Mouse (Mus musculus): ENCODE data around the gene Igf2r. TPM values are rescaled to one million over a fixed set of nuclear protein-coding genes. Genes with fewer than 3 reads are reported as not detected.

The Igf2r gene
- total and polyA plus RNA-seq, 2 experiments from 2014 or later: 4.6 to 36.0 TPM

DNA sequence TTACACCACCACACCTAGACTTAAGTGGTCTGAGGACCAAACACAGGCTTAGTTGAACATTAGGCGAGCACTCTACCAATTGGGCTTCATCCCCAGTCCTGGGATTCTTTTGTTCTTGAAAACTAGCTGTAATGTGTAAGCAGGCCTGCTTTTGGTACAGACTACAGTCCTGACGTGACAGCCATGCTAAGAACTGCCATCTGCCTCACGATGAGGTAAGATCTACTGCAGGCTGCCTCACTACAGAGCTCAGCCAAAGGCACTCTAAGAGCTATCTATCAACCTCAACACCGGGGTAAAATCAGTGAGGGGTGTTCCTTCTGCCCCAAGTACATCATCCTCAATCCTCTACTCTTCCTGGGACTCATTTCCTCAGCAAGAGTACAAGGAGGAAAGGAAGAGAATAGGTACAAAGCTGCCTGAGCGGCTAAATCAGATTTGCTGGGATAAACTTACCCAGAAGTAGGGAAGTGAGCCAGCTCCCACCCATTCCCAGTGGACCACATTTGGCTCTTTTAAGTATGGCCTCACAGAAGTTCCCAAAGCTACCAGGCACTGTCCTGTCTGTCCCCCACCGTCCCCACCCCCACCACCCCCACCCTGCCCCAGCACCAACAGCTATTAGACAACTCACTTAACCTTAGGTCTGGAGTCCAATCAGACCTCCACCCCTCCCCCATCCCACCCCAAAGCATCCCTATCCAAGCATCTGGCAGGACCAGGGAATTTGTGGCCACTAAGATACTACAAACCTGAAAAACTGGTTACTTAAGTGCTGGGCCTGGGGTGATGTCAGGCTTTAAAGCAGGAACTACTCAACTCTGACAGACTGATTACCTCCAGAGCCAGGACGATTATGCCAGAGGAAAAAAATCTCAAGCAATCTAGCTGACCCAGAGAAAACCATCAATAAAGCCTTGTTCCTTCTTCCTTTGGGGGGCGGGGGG is 19.8 kb downstream of the Igf2r start:
- Histone ChIP-seq H3K9ac (no peak overlapping the region), H3K4me3 (ENCODE audit: low read depth, low read length) (no peak overlapping the region), H3K9me3 (ENCODE audit: low read length) (no peaks in the 10 kb centered on the region), H3K4me2 (ENCODE audit: low read depth) (no peak overlapping the region), H3K27ac (ENCODE audit: low read depth, low read length) (peak overlapping the region; percentile 50; the same call in 1 of the 2 replicates), H3K36me3 (ENCODE audit: insufficient read depth) (peaks cover 12% of the 10 kb centered on the region), H3K4me1 (ENCODE audit: insufficient read depth) (peaks cover 4% of the 10 kb centered on the region; the same call in 1 of the 2 replicates), H3K27me3 (ENCODE audit: insufficient read depth, low read length) (no peaks in the 10 kb centered on the region)
- peak; percentile 87 for ATAC-seq
- peak; percentile 42 for DNase-seq
- 35% methylated on average over 8 of the region's 8 CpGs for WGBS
- no peak for TF ChIP-seq CTCF (IDR thresholded peaks at IDR 0.05; ENCODE audit: low read depth)

DNA sequence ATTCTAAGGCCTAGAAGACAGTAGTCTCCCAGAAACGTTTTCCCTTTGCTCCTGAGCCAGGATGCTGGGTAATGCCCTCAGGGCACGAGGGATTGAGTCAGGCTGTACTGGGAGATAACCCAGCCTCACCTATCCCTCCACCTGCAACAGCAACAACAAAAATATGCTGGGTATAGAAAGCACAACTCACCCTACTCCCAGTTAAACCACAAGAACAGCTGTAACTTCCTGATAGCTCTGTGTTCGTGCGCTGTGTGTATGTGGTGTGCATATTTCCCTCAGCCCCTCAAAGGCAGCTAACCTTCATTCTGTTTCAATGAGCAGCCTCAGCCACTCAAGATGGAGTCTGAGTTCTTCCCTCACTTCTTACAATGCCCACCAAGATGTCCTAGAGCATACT is 23.7 kb downstream of the Igf2r start:
- Histone ChIP-seq H3K9me3 (ENCODE audit: low read length) (peaks cover 13% of the 10 kb centered on the region), H3K27me3 (ENCODE audit: insufficient read depth, low read length) (no peaks in the 10 kb centered on the region), H3K27ac (ENCODE audit: low read depth, low read length) (no peak overlapping the region), H3K4me1 (ENCODE audit: insufficient read depth) (peaks cover 4% of the 10 kb centered on the region; the same call in 1 of the 2 replicates), H3K4me3 (ENCODE audit: low read depth, low read length) (no peak overlapping the region), H3K36me3 (ENCODE audit: insufficient read depth) (peaks cover 12% of the 10 kb centered on the region), H3K4me2 (ENCODE audit: low read depth) (no peak overlapping the region), H3K9ac (no peak overlapping the region)
- no peak for TF ChIP-seq CTCF (IDR thresholded peaks at IDR 0.05; ENCODE audit: low read depth)
- whole genome bisulfite sequencing: 85% methylated on average over 4 of the region's 4 CpGs
- DNase-seq: no peak
- no peak for ATAC-seq

DNA sequence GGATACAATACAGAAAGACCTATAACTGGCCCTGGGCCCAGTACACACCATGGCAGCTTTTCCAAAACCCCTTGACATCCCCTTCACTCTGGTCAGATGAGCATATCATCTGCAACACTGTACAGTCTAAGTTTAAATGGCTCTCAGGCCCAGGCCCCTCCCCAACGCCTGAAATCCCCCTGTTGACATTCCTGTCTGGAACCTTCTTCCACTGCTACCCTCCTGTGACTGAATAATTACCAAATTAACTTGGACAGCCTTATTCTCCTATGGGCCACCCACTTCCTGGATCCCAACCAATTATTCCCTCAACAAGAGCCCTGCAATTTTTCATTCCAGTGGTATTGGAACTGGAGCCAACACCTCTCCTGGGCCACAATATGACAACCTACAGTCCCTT is 25.4 kb downstream of the Igf2r start:
- H3K4me3 ChIP-seq (ENCODE audit: low read depth, low read length): no peak overlapping the region
- H3K9me3 ChIP-seq (ENCODE audit: low read length): peaks cover 13% of the 10 kb centered on the region
- no peaks in the 10 kb centered on the region for H3K27me3 ChIP-seq (ENCODE audit: insufficient read depth, low read length)
- H3K4me2 ChIP-seq (ENCODE audit: low read depth): no peak overlapping the region
- H3K36me3 ChIP-seq (ENCODE audit: insufficient read depth): peaks cover 12% of the 10 kb centered on the region
- DNase-seq (no peak), ATAC-seq (no peak)
- TF ChIP-seq CTCF (IDR thresholded peaks at IDR 0.05; ENCODE audit: low read depth): no peak
- H3K4me1 ChIP-seq (ENCODE audit: insufficient read depth): no peaks in the 10 kb centered on the region
- WGBS: 55% methylated on average over 1 of the region's 1 CpGs
- no peak overlapping the region for H3K9ac ChIP-seq
- no peak overlapping the region for H3K27ac ChIP-seq (ENCODE audit: low read depth, low read length)

DNA sequence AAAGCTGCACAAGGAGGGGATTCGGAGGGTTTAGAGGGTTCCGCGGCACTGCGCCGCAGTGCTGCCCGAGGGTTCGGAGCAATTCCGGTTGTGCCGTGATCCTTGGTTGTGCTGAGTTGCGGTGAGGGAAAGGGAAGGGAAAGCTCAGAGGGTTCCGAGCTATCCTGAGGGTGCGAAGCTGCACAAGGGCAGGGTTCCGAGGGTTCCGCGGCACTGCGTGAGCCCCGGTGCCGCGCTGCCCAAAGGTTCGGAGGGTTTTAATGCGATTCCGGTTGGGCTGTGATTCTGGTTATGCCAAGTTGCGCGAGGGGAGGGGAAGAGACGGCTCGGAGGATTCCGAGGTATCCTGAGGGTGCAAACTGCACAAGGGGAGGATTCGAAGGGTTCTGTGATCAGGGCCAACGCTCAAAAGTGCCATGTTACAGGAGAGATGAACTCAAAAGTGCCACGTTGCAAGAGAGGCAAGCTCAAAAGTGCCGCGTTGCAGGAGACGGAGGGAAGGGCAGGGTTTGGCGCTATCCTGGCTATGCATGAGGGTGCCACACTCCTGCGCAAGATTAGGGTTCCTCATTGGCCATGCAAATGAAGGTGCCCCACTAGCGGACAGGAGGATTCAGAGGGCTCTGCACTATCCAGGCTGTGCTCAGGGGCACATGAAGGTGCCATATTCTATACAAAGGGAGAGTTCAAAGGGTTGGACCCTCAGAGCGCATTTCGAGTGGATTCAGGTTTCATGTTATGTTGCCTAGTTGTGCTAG is 27.1 kb downstream of the Igf2r start:
- Histone ChIP-seq H3K4me1 (ENCODE audit: insufficient read depth) (no peaks in the 10 kb centered on the region), H3K27ac (ENCODE audit: low read depth, low read length) (no peak overlapping the region), H3K4me2 (ENCODE audit: low read depth) (peak overlapping the region; percentile 62), H3K27me3 (ENCODE audit: insufficient read depth, low read length) (no peaks in the 10 kb centered on the region), H3K36me3 (ENCODE audit: insufficient read depth) (peaks cover 18% of the 10 kb centered on the region), H3K9ac (peak overlapping the region; percentile 31), H3K9me3 (ENCODE audit: low read length) (peaks cover 13% of the 10 kb centered on the region), H3K4me3 (ENCODE audit: low read depth, low read length) (peak overlapping the region; percentile 42)
- DNase-seq: peak; percentile 20
- TF ChIP-seq CTCF (IDR thresholded peaks at IDR 0.05; ENCODE audit: low read depth): no peak
- peak; percentile 34 for ATAC-seq
- 52% methylated on average over 38 of the region's 38 CpGs for WGBS

DNA sequence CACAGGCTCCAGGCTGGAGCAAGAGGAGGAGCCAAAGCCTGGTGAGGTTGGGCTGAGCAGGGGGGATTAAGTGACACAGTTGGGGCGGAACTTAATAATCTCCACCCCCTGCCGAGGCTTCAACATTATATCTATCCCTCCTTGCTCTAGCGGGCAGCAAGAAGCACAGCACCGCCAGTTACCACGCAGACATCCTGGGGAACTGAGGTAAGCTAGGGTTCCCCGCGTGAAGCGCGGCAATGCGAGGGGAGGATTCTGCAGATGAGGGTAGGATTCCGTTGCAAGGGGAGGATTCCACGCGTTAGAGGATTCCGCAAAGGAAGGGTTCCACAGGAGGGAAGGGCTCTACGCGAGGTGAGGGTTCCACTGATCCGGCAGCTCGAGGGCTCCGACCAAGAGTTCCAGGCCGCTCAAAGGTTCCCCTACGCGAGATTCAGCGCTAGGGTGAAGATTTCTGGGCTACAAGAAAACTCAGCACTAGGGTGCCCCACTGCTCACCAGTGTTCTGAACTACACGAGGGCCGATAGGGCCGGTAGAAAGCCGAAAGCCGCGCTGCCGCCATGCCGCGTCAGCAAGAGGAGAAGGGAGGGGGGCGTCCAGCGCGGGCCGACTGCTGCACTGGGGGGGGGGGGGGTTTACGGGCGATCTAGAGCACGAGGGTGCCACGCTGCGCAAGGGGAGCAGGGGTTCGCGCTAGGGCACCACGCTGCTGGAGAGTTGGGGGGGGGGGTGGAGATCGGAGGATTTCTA is 28.1 kb downstream of the Igf2r start:
- TF ChIP-seq CTCF (IDR thresholded peaks at IDR 0.05; ENCODE audit: low read depth): no peak
- 58% methylated on average over 43 of the region's 45 CpGs for WGBS
- no peak overlapping the region for H3K27ac ChIP-seq (ENCODE audit: low read depth, low read length)

DNA sequence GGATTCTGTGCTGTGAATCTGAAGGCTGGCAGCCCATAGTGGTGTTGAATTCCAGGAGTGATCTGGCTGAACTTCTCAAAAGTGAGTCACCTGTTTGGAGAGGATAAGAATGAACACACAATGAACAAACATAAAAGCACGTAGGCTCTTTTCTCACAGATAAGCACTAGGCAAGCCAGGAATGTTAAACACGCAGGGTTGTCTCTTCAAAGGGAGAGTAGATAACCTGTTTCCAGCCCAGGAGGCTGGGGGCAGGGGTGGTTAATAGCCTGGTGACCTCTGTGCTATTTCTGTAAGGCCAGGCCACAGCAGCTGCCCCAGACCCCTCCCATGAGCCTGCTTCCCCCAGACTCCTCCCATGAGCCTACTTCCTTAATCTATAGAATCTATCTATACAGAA is 29.1 kb downstream of the Igf2r start:
- no peak for TF ChIP-seq CTCF (IDR thresholded peaks at IDR 0.05; ENCODE audit: low read depth)
- Histone ChIP-seq H3K9ac (no peak overlapping the region), H3K4me3 (ENCODE audit: low read depth, low read length) (no peak overlapping the region), H3K27ac (ENCODE audit: low read depth, low read length) (no peak overlapping the region), H3K4me1 (ENCODE audit: insufficient read depth) (no peaks in the 10 kb centered on the region), H3K27me3 (ENCODE audit: insufficient read depth, low read length) (no peaks in the 10 kb centered on the region), H3K4me2 (ENCODE audit: low read depth) (no peak overlapping the region), H3K36me3 (ENCODE audit: insufficient read depth) (peaks cover 23% of the 10 kb centered on the region), H3K9me3 (ENCODE audit: low read length) (peaks cover 13% of the 10 kb centered on the region)
- no peak for DNase-seq
- ATAC-seq: no peak
- WGBS: 77% methylated on average over 2 of the region's 2 CpGs

More for the DNA sequence above, 28.1 kb downstream of the Igf2r start:
- peak; percentile 84 for ATAC-seq
- H3K27me3 ChIP-seq (ENCODE audit: insufficient read depth, low read length): no peaks in the 10 kb centered on the region
- H3K9me3 ChIP-seq (ENCODE audit: low read length): peaks cover 13% of the 10 kb centered on the region
- H3K4me3 ChIP-seq (ENCODE audit: low read depth, low read length): peak overlapping the region; percentile 42
- H3K4me2 ChIP-seq (ENCODE audit: low read depth): peak overlapping the region; percentile 62
- DNase-seq: peak; percentile 64
- peaks cover 21% of the 10 kb centered on the region for H3K36me3 ChIP-seq (ENCODE audit: insufficient read depth)
- H3K9ac ChIP-seq: peak overlapping the region; percentile 31
- no peaks in the 10 kb centered on the region for H3K4me1 ChIP-seq (ENCODE audit: insufficient read depth)

Data from forebrain, postnatal 0 days (tissue).